Mouse (Mus musculus) brain, adult 2 months (tissue): ENCODE measurements at regions not wholly inside any gene's neighbourhood (a gene's known extent, or its start where the extent isn't known, plus 50 kb on each side); places are given as distances from the start of the nearest gene placed in this dataset.

Experiments used
- DNase-seq: peaks from one replicate; pipeline ENCODE4 v3.0.0; 2011; ENCODE audit warnings: low read depth, low spot score

DNA sequence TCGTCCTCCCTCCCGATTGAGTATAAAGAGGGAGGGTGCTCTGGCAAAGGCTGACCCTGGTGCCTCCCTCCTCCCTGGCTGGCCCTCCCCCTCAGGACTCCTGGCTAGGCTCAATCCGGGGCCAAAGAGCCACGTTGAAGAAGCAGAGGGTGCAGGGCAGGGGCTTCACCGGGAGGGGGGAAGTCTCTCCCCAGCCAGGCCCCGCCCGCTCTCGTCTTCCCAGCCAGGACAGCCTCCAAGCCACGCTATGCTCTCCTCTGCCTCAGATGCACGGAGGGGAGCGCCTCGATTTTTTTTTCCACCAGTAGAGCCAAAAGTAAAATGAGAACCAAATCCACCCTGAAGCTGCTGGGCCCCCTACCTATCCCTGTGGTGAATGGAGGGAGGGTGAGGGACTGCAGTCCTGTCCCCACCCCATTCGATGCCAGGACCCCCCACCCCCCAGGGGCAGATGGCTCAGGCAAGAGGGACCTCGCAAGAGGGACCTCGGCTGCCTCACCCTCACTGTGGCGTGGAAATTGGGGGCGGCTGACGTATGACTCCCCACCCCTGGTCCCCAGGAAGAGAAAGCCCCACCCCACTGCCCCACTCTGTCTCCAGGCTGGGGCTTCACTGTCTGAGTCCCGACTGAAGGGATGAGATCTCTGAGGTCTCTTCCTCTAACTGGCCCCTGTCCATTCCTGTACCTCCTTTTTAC lies 53.2 kb upstream of the Col1a1 start:
- DNase-seq, result no peak

DNA sequence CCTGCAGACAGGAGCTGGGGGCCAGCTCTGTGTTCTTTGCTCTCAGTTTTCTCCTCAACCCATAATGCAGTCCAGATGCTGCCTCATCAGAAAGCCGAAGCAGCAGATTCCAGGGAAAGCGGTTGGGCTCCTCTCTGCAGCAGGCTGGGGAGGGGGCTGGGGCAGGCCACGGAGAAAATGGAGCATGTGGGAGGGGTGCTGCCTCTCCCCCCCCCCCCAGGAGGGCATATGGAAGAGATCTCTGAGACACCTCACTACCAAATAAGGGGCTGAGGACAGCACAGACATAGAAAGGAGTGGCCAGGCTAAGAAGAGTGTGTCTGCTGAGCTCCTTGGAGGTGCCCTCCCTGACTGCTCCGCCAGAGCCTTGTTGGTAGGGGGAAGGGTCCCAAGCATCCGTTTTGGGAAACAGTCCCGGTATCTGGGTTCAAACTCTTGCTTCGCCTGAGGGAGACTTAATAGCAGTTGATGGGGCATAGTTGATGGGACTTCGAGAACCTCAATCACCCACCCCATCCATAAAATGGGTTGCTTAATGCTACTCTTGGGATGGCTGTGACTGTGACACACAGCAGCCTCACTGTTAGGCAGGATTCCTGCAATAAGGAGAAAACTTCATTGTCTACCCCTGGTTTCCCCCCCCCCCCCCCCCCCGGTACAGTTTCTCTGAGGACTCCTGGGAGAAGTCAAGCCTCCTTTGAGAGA lies 53.9 kb upstream of the Col1a1 start:
- DNase-seq, result no peak

DNA sequence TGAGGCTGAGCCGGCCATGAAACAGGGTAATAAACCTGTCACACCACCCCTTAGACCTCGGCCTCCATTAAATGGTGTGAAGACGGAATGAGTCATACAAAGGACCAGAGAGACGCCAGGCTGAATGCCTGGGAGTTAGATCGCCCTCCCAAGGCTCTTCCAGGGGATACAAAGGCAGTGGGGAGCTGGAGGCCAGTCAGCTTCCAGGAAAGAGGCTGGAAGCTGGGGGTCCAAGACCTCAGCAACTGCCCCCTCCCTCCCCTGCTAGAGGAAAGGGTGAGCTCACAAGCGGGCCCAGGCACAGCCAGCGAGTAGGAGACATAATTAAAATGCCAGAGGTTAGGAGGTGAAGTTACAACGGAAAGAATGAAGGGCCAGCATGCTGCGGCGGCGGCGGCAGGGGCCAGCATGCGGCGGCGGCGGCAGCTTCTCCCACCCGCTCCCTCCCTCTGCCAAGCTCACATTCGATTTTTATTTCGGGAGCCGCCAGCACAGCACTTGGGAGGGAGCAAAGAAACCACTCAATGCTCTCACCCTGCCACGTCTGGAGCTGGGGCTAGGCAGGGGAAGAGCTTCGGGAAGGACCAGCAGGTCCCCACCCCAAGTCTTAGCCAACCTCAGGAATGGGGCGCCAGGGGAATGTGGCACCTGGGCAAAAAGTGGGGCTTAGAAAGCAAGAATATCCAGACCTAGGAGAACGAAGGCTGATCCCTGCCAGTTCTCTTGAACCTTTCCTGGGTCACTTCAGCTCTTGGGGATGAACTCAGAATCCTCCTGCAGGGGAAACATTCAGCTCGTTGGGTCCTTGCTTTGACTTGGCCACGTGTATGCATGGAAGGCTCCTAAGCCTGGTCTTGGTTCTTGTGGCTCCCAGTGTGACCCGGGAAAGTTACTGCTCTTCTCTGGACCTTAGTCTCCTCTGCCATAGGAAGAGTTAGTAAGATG lies 54.9 kb upstream of the Col1a1 start:
- DNase-seq, result peak; percentile 27

DNA sequence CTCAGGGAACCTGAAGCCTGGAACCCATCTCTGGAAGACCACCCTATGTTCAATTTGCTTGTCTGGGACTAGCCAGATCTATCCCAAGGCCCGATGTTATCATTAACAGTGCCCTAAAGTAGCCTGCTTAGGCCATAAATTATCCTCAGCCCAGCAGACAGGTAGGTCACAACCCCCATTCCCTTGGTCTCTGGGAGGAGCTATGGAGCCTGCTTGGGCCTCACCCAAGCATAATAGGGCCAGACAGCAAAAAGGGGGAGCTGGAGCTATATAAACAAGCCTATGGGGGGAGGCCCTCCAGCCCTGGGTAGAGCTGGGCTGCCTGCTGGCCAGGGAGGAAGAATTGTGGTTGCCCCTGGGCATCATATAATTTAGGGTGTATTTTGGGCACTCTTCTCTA lies 59.3 kb upstream of the Col1a1 start:
- DNase-seq, result no peak

DNA sequence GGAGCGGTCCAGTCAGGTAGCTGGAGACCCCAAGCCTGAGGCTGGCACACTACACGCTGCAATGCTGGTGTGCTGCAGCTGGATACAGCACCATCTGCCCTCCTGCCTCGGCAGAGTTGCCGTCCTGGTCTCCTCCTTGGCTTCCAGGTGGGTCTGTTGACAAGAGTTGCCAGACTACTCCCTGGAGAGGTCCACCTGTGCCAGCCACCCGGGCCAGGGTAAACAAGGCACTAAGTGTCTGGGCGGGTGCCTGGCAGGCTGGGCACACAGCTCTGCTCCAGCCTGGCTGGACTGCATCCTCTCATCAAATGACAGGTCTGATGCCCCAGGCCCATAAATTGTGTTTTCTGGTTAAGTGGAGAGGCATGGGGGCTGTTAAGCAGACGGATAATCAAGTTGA lies 61.0 kb upstream of the Col1a1 start:
- no peak for DNase-seq

DNA sequence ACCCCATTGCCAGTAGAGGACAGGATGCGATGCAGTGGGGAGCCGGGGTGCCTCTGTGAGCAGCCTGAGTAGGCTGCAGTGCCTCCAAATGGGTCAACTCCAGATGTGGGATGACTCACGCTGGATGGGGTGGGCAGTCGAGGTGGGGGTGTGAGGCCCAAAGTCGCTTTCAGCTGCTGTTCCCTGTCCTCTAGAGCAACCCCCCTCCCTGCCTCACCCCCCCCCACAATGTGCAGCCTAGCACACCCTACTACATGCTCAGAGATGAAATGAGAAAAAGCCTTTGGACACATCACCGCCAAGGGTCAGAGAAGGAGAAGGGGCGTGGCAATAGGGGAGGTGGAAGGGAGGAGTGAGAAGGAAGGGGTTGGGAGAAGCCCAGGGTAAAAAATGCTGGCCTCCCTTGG lies 61.9 kb upstream of the Col1a1 start:
- DNase-seq, result peak; percentile 58

DNA sequence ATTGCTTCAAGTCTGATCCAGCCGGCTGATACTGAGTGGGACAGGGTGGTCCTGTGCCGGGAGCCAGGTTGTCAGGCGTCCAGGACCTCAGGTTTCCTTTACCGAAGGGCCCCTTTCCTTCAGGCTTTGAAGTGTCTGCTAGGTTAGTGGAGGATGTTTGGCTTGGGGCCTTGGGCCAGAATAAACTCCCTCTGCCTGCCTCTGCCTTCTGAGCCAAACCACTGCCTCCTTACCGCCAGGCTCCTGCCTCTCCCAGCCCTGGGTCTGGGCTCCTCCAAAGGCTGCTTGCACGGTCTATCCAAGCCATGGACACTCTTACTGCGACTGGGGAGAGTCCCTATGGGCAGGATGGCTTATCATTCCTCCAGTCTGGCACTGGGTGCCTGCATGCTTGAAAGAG lies 62.3 kb upstream of the Col1a1 start:
- DNase-seq, result no peak

DNA sequence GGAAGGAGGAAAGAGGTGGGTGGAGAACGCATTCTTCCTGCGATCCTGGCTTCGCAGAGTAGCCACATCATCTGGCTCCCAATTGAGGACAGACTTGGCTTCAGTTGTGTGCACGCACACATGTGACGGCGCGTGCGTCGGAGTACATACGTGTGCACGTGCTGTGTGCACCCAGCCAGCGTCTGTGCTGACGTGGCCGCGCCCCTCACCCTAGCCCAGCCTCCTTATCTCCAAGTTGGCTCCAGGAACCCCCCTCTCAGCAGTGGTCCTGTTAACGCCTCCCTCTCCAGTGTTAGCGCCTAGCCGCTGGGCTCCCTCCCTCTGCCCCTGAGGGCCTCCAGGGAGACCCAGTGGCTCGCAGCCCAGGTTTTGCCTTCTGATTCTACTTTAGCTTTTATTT lies 63.1 kb upstream of the Col1a1 start:
- DNase-seq, result peak; percentile 64

DNA sequence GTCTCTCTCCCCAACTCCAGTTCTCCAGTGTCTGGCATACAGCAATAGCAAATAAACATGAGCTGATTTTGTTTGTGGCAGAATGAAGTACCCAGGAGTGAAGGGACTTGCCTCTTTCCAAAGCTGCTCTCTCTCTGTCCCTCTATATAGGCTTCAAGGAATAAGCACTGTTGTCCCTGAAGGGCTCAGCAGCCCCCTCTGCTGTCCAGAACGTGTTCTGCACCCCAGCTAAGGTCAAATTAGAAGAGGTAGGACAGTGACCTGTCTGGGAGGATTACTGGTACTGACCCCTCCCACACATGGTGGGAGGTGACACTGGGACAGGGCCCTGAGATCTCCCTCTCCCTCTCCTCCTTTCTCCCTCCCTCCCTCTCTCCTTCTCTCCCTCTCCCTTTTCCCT lies 65.7 kb upstream of the Col1a1 start:
- DNase-seq, result peak; percentile 27

DNA sequence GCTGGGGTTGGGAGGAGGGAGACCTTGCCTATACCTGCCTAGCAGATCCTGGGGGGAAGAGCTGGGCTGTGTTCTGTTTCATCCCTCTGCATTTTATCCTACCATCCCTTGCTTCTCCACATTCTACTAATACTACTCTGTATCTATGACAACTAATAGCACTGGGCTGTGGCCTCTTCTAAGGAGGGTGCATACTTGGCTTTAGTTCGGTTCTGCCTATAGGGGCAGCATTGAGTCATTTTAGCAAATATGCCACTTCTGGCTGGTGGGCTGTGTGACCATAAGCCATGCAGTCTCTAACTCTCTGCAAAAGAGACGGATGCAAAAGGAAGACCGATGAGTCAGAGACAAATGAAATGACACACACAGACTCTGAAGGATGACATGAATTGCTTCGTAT lies 66.2 kb upstream of the Col1a1 start:
- peak; percentile 40 for DNase-seq

DNA sequence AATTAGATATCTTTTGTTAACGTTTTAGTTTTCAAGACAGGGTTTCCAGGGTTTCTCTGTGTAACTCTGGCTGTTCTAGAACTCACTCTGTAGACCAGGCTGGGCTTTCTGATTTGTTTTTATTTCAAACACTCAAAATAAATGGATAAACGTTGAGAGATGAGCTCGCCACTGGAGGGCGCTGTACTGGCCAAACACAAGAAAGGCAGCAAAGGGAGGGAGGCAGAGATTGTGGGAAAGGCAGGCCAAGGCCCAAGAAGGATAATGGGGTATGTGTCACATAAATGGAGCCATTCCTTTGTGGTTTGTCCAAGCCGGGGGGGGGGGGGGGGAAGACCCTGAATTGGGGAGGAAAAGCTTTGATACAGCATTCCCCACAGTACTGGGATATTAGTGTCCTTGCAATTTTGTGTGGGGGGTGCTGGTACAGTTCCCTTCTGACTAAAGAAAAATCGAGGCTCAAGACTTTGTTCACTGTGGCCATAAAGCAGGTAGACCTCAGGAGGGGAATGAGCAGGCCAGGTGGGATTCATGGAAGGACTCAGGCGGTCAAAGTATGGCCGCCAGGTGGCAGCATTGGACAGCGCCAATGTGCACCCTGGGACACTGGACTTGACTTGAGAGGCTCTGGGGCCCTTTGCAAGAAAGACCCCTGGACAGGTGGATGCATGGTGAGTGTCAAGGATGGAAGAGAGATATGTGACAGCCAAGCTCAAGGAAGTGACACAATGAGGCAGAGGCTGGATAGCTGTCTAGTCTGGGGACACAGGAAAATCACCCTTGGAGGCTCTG lies 69.7 kb upstream of the Col1a1 start:
- peak; percentile 80 for DNase-seq

DNA sequence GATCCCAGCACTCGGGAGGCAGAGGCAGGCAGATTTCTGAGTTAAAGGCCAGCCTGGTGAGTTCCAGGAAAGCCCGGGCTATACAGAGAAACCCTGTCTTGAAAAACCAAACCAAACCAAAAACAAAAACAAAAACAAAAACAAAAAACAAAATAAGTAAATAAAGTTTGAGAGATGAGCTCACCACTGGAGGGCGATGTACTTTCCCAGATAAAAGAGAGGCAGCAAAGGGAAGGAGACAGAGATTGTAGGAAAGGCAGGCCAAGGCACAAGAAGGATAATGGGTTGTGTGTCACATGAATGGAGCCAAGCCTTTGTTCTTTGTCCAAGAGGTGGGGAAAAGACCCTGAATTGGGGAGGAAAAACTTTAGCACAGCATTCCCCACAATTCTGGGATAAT lies 67.6 kb upstream of the Tmem92 start:
- no peak for DNase-seq

DNA sequence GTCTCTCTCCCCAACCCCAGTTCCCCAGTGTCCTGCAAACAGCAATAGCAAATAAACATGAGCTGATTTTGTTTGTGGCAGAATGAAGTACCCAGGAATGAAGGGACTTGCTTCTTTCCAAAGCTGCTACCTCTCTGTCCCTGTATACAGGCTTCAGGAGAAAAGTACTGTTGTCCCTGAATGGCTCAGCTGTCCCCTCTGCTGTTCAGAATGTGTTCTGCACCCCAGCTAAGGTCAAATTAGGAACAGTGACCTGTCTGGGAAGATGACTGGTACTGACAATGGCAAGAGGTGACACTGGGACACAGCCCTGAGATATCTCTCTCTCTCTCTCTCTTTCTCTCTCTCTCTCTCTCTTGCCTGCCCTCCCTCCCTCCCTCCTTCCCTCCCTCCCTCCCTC lies 56.6 kb upstream of the Tmem92 start:
- DNase-seq, result no peak

DNA sequence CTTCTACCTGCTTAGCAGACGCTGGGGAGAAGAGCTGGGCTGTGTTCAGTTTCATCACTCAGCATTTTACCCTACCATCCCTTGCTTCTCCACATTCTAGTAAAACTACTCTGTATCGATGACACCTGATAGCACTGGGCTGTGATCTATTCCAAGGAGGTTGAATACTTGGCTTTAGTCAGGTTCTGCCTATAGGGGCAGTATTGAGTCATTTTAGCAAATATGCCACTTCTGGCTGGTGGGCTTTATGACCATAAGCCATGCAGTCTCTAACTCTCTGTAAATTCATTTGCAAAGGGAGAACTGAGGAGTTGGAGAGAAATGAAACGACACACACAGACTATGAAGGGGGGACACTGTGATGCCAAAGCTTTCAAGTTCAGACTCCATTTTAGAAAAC lies 55.6 kb upstream of the Tmem92 start:
- no peak for DNase-seq

DNA sequence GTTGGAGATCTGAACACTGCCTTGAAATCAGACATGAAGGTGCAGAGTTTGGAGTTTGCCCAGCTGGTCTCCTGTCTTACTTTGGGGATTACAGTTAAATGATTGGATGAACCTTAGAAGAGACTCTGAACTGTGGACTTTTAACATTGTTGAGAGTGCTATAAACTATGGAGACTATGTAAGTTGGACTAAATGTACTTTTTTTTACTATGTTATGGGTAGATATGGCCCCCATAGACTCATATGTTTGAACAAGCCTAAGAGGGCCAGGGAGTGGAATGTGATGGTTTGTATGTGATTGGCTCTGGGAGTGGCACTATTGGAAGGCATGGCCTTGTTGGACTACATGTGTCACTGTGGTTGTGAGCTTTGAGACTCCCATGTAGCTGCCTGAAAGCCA lies 53.8 kb upstream of the Tmem92 start:
- no peak for DNase-seq

DNA sequence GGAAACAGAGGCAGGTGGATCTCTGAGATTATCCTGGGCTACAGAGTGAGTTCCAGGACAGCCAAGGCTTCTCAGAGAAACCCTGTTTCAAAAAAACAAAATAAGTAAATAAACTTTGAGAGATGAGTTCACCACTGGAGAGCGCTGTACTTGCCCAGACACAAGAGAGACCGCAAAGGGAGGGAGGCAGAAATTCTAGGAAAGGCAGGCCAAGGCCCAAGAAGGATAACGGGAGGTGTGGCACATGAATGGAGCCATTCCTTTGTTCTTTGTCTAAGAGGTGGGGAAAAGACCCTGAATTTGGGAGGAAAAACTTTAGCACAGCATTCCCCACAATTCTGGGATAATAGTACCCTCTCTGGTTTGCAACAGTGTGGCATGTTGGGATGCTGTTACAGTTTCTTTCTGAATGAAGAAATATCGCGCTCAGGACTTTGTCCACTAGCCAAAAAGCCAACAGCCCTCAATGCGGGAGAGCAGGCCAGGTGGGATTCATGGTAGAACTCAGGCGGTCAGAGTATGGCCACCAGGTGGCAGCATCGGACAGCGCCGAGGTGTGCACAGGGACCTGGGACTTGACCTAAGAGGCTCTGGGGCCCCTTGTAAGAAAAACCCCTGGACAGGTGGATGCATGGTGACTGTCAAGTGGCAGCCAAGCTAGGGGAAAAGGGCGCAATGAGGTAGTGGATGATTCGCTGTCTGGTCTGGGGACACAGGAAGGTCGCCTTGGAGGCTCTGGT lies 49.9 kb upstream of the Tmem92 start:
- DNase-seq, result peak; percentile 45
